Mouse (Mus musculus) ES-Bruce4 (cell line): Measurements from ENCODE around the gene Samd4b.
"Not testable (repeated sequence)": the region's sequence is repeated elsewhere in the genome, so short reads cannot be mapped to it uniquely, and the experiment has no call there.

Source experiments
- CTCF ChIP-seq: IDR thresholded peaks from one replicate; pipeline ENCODE4 v1.8.1; 2011; ENCODE audit warnings: low read depth, low read length
- EP300 ChIP-seq: IDR thresholded peaks from 2 replicates; pipeline ENCODE4 v1.6.1; 2011; ENCODE audit warnings: low read depth, low read length; ENCODE audit not compliant: insufficient read depth
- POLR2A ChIP-seq: IDR thresholded peaks from one replicate; pipeline ENCODE4 v1.8.1; 2011; ENCODE audit warnings: low read length; ENCODE audit not compliant: insufficient read depth

DNA sequence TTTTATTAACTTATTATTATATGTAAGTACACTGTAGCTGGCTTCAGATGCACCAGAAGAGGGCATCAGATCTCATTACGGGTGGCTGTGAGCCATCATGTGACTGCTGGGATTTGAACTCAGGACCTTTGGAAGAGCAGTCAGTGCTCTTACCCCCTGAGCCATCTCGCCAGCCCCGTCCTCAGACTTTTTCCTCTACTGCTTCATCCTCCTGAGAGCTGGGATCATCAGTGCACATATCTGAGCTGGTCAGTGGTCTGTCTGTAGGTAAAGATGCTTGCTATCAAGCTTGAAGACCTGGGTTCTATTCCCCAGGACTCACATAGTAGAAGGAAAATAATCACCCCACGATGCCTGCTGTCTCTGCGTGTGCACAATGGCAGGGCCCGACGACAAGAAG, 210.6 kb downstream of the Samd4b start:
- TF ChIP-seq CTCF, POLR2A, EP300: not testable (repeated sequence)
